Mouse (Mus musculus): Measurements from ENCODE around the gene Fahd1. TPM values are rescaled to one million over a fixed set of nuclear protein-coding genes. Genes with fewer than 3 reads are reported as not detected.

Gene Fahd1
- polyA plus RNA-seq, 1 experiment from 2014 or later = 47.2 TPM

DNA sequence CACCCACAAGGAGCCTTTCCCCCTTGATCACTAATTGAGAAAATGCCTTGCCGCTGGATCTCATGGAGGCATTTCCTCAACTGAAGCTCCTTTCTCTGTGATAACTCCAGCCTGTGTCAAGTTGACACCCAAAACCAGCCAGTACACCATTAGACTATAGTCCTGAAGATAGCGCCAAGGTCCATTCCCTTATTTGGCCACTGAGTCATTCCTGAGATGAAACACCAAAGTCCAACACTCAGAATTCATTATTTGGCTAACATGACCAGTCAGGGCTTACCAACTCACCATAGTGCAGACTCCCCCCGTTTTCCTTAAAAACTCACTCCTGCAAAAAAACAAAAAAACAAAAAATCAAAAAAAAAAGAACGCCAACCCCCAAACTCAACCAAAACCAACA, 50.7 kb downstream of the Fahd1 start:
- Histone ChIP-seq H3K4me2 (ENCODE audit: low read length) (no peak overlapping the region), H3K27me3 (ENCODE audit: control insufficient read depth, insufficient read depth, low read length) (peaks cover 2% of the 10 kb centered on the region; the same call in 1 of the 2 replicates), H3K4me1 (ENCODE audit: control insufficient read depth in 2 of 2, insufficient read depth in 2 of 2, low read length in 2 of 2) (0 out of 4 replicates have a peak, but pooled peaks cover 0 to under 1% of the 10 kb centered on the region in 2 experiments), H3K9me3 (ENCODE audit: control insufficient read depth, low read length) (no peaks in the 10 kb centered on the region), H3K9ac (ENCODE audit: low read length) (no peak overlapping the region), H3K36me3 (ENCODE audit: control insufficient read depth, insufficient read depth, low read length) (no peaks in the 10 kb centered on the region), H3K27ac (replicated peaks in 1 of 2; ENCODE audit: control insufficient read depth in 1 of 2, insufficient read depth in 1 of 2, low read depth in 2 of 2, low read length in 2 of 2) (no peak overlapping the region), H3K4me3 (ENCODE audit: control insufficient read depth in 1 of 2, insufficient read depth in 1 of 2, low read depth in 1 of 2, low read length in 2 of 2) (no peak overlapping the region)
- WGBS = 75% methylated on average over 4 of the region's 4 CpGs
- ATAC-seq (ENCODE audit: insufficient number of reproducible peaks, insufficient read depth, low FRiP score, low read depth) = no peak

Other genes with a start within 250 kb of the Fahd1 start
- 49.1 and 51.1 TPM in 2 replicates for gene Tsc2, start 217.7 kb downstream of the Fahd1 start, polyA plus RNA-seq (2014; fragmentation: Nextera tagmentation; extraction: Ambion mirVana)
- gene Nthl1, start 217.7 kb downstream of the Fahd1 start, polyA plus RNA-seq (2014; fragmentation: Nextera tagmentation; extraction: Ambion mirVana) = 7.3 and 7.7 TPM in 2 replicates
- gene Slc9a3r2, start 200.0 kb downstream of the Fahd1 start, polyA plus RNA-seq (2014; fragmentation: Nextera tagmentation; extraction: Ambion mirVana) = 59.6 and 60.9 TPM in 2 replicates
- gene Npw, start 191.9 kb downstream of the Fahd1 start, polyA plus RNA-seq (2014; fragmentation: Nextera tagmentation; extraction: Ambion mirVana) = not detected in 2 replicates
- gene Zfp598, start 180.7 kb downstream of the Fahd1 start, polyA plus RNA-seq (2014; fragmentation: Nextera tagmentation; extraction: Ambion mirVana) = 18.4 and 19.4 TPM in 2 replicates
- gene Syngr3, start 160.4 kb downstream of the Fahd1 start, polyA plus RNA-seq (2014; fragmentation: Nextera tagmentation; extraction: Ambion mirVana) = 0.42 and 0.69 TPM in 2 replicates
- gene Gfer, start 154.2 kb downstream of the Fahd1 start, polyA plus RNA-seq (2014; fragmentation: Nextera tagmentation; extraction: Ambion mirVana) = 29.3 and 29.7 TPM in 2 replicates
- gene Noxo1, start 154.1 kb downstream of the Fahd1 start, polyA plus RNA-seq (2014; fragmentation: Nextera tagmentation; extraction: Ambion mirVana) = 0.68 and 1.1 TPM in 2 replicates
- 39.2 and 40.2 TPM in 2 replicates for gene Tbl3, start 142.7 kb downstream of the Fahd1 start, polyA plus RNA-seq (2014; fragmentation: Nextera tagmentation; extraction: Ambion mirVana)
- not detected in 2 replicates for gene Rnf151, start 132.3 kb downstream of the Fahd1 start, polyA plus RNA-seq (2014; fragmentation: Nextera tagmentation; extraction: Ambion mirVana)
- gene Rps2, start 132.2 kb downstream of the Fahd1 start, polyA plus RNA-seq (2014; fragmentation: Nextera tagmentation; extraction: Ambion mirVana) = 919 and 1,010 TPM in 2 replicates
- 556 and 564 TPM in 2 replicates for gene Ndufb10, start 125.9 kb downstream of the Fahd1 start, polyA plus RNA-seq (2014; fragmentation: Nextera tagmentation; extraction: Ambion mirVana)
- gene Rpl3l, start 122.5 kb downstream of the Fahd1 start, polyA plus RNA-seq (2014; fragmentation: Nextera tagmentation; extraction: Ambion mirVana) = 1.3 and 1.7 TPM in 2 replicates
- gene Msrb1, start 113.7 kb downstream of the Fahd1 start, polyA plus RNA-seq (2014; fragmentation: Nextera tagmentation; extraction: Ambion mirVana) = 26.8 and 27.2 TPM in 2 replicates
- 0.18 and 0.43 TPM in 2 replicates for gene Hs3st6, start 97.4 kb downstream of the Fahd1 start, polyA plus RNA-seq (2014; fragmentation: Nextera tagmentation; extraction: Ambion mirVana)
- gene Meiob, start 46.1 kb downstream of the Fahd1 start, polyA plus RNA-seq (2014; fragmentation: Nextera tagmentation; extraction: Ambion mirVana) = not detected in 2 replicates
- gene Hagh, start 10.2 kb downstream of the Fahd1 start, polyA plus RNA-seq (2014; fragmentation: Nextera tagmentation; extraction: Ambion mirVana) = 62.7 and 68.4 TPM in 2 replicates
- not detected in 2 replicates for gene Igfals, start 15.6 kb upstream of the Fahd1 start, polyA plus RNA-seq (2014; fragmentation: Nextera tagmentation; extraction: Ambion mirVana)
- 37.8 and 39.8 TPM in 2 replicates for gene Nubp2, start 36.0 kb upstream of the Fahd1 start, polyA plus RNA-seq (2014; fragmentation: Nextera tagmentation; extraction: Ambion mirVana)
- 26.8 and 28.2 TPM in 2 replicates for gene Spsb3, start 36.3 kb upstream of the Fahd1 start, polyA plus RNA-seq (2014; fragmentation: Nextera tagmentation; extraction: Ambion mirVana)
- 14.7 and 16.0 TPM in 2 replicates for gene Eme2, start 44.7 kb upstream of the Fahd1 start, polyA plus RNA-seq (2014; fragmentation: Nextera tagmentation; extraction: Ambion mirVana)
- 82.1 and 82.8 TPM in 2 replicates for gene Mrps34, start 44.8 kb upstream of the Fahd1 start, polyA plus RNA-seq (2014; fragmentation: Nextera tagmentation; extraction: Ambion mirVana)
- 39.4 and 43.9 TPM in 2 replicates for gene Nme3, start 46.1 kb upstream of the Fahd1 start, polyA plus RNA-seq (2014; fragmentation: Nextera tagmentation; extraction: Ambion mirVana)
- 27.8 and 31.0 TPM in 2 replicates for gene Mapk8ip3, start 86.6 kb upstream of the Fahd1 start, polyA plus RNA-seq (2014; fragmentation: Nextera tagmentation; extraction: Ambion mirVana)
- 62.1 and 63.1 TPM in 2 replicates for gene Jpt2, start 110.3 kb upstream of the Fahd1 start, polyA plus RNA-seq (2014; fragmentation: Nextera tagmentation; extraction: Ambion mirVana)
- gene Cramp1l, start 165.4 kb upstream of the Fahd1 start, polyA plus RNA-seq (2014; fragmentation: Nextera tagmentation; extraction: Ambion mirVana) = 6.4 and 7.6 TPM in 2 replicates
- gene Ift140, start 165.7 kb upstream of the Fahd1 start, polyA plus RNA-seq (2014; fragmentation: Nextera tagmentation; extraction: Ambion mirVana) = 9.9 and 10.6 TPM in 2 replicates
- 19.5 and 23.4 TPM in 2 replicates for gene Tmem204, start 233.2 kb upstream of the Fahd1 start, polyA plus RNA-seq (2014; fragmentation: Nextera tagmentation; extraction: Ambion mirVana)